Mouse (Mus musculus) intestine, embryonic 14.5 days (tissue): ENCODE measurements at regions not wholly inside any gene's neighbourhood (a gene's known extent, or its start where the extent isn't known, plus 50 kb on each side); places are given as distances from the start of the nearest gene placed in this dataset.

Experiments used
- ATAC-seq: fragments of 200-750 bp; cut with Nextera tagmentation; replicated peaks from 2 replicates; pipeline ENCODE4 v1.8.0; 2017; ENCODE audit warnings: low read depth, moderate number of reproducible peaks, moderate TSS enrichment, moderate library complexity; ENCODE audit not compliant: low FRiP score, low TSS enrichment
- DNase-seq: peaks from one replicate; pipeline ENCODE4 v3.0.0-alpha.2; 2018; ENCODE audit warnings: low spot score
- H3K27ac ChIP-seq: fragments of 300-500 bp; sonication (generic); 2 replicates; pipeline ENCODE4 v1.5.1; 2014; ENCODE audit warnings: low read depth, mild to moderate bottlenecking, control low read depth
- H3K27me3 ChIP-seq: fragments of 300-500 bp; sonication (generic); replicated peaks from 2 replicates; pipeline ENCODE4 v1.6.1; 2014; ENCODE audit warnings: low read length, control low read depth; ENCODE audit not compliant: control insufficient read depth, insufficient read depth
- H3K36me3 ChIP-seq: fragments of 300-500 bp; sonication (generic); 2 replicates; pipeline ENCODE4 v1.6.1; 2014; ENCODE audit warnings: low read length, control low read depth; ENCODE audit not compliant: control insufficient read depth, insufficient read depth
- H3K4me1 ChIP-seq: fragments of 300-500 bp; sonication (generic); replicated peaks from 2 replicates; pipeline ENCODE4 v1.6.1; 2014; ENCODE audit warnings: low read length, control low read depth, mixed read lengths; ENCODE audit not compliant: control insufficient read depth, insufficient read depth
- H3K4me2 ChIP-seq: fragments of 300-500 bp; sonication (generic); 2 replicates; pipeline ENCODE4 v1.6.1; 2014; ENCODE audit warnings: low read length
- H3K4me3 ChIP-seq: fragments of 300-500 bp; sonication (generic); 2 replicates; pipeline ENCODE4 v1.5.1; 2014; ENCODE audit warnings: low read depth, low read length, control low read depth, mixed read lengths
- H3K9ac ChIP-seq: fragments of 300-500 bp; sonication (generic); 2 replicates; pipeline ENCODE4 v1.6.1; 2014; ENCODE audit warnings: mild to moderate bottlenecking, low read length
- H3K9me3 ChIP-seq: fragments of 300-500 bp; sonication (generic); 2 replicates; pipeline ENCODE4 v1.6.1; 2016; ENCODE audit warnings: low read length, control low read depth; ENCODE audit not compliant: control insufficient read depth
- WGBS: fragments of 180-500 bp; shearing (Covaris S2); extraction: QIAGEN DNeasy Blood & Tissue Kit; methylation state at CpG from one replicate; pipeline ENCODE4 v1.1.7; 2014; 5-methylcytosine and 5-hydroxymethylcytosine counted together

- Histone ChIP-seq H3K9ac (no peak overlapping the region), H3K4me3 (no peak overlapping the region), H3K36me3 (no peaks in the 10 kb centered on the region), H3K27ac (no peak overlapping the region), H3K9me3 (no peaks in the 10 kb centered on the region), H3K27me3 (no peaks in the 10 kb centered on the region), H3K4me1 (no peaks in the 10 kb centered on the region), H3K4me2 (no peak overlapping the region)
- ATAC-seq (no peak), DNase-seq (no peak)
- 88% methylated on average over 3 of the region's 3 CpGs for WGBS
These were observed 603.2 kb downstream of the Ttll7 start for GRCm38 (mm10) chr3:147455383-147455782.

GRCm38 (mm10) chr3:147456294-147456693 is 604.1 kb downstream of the Ttll7 start:
- H3K27me3 ChIP-seq = no peaks in the 10 kb centered on the region
- WGBS = 76% methylated on average over 4 of the region's 4 CpGs
- no peaks in the 10 kb centered on the region for H3K36me3 ChIP-seq
- no peak overlapping the region for H3K4me3 ChIP-seq
- no peak overlapping the region for H3K9ac ChIP-seq
- ATAC-seq (no peak), DNase-seq (no peak)
- no peak overlapping the region for H3K27ac ChIP-seq
- H3K9me3 ChIP-seq = no peaks in the 10 kb centered on the region
- no peak overlapping the region for H3K4me2 ChIP-seq
- no peaks in the 10 kb centered on the region for H3K4me1 ChIP-seq

GRCm38 (mm10) chr3:147458115-147458514 is 605.9 kb downstream of the Ttll7 start:
- no peak overlapping the region for H3K9ac ChIP-seq
- H3K27me3 ChIP-seq = no peaks in the 10 kb centered on the region
- 36% methylated on average over 4 of the region's 4 CpGs for WGBS
- no peak overlapping the region for H3K27ac ChIP-seq
- no peaks in the 10 kb centered on the region for H3K36me3 ChIP-seq
- H3K4me3 ChIP-seq = no peak overlapping the region
- DNase-seq (no peak), ATAC-seq (no peak)
- no peak overlapping the region for H3K4me2 ChIP-seq
- no peaks in the 10 kb centered on the region for H3K4me1 ChIP-seq
- no peaks in the 10 kb centered on the region for H3K9me3 ChIP-seq

- 71% methylated on average over 1 of the region's 1 CpGs for whole genome bisulfite sequencing
- H3K9me3 ChIP-seq = no peaks in the 10 kb centered on the region
These were observed 627.7 kb downstream of the Ttll7 start for GRCm38 (mm10) chr3:147479890-147480289.

More at GRCm38 (mm10) chr3:147479890-147480289, 627.7 kb downstream of the Ttll7 start:
- no peak overlapping the region for H3K9ac ChIP-seq
- H3K36me3 ChIP-seq = no peaks in the 10 kb centered on the region
- no peaks in the 10 kb centered on the region for H3K4me1 ChIP-seq
- no peak overlapping the region for H3K4me3 ChIP-seq
- no peaks in the 10 kb centered on the region for H3K27me3 ChIP-seq
- DNase-seq (no peak), ATAC-seq (no peak)
- no peak overlapping the region for H3K27ac ChIP-seq
- no peak overlapping the region for H3K4me2 ChIP-seq
